Mouse (Mus musculus) granulocyte monocyte progenitor cell, adult 5-6 weeks (primary cell): ENCODE data around the gene Mt3. TPM values are rescaled to one million over a fixed set of nuclear protein-coding genes. Genes with fewer than 3 reads are reported as not detected.

Experiments used
- ATAC-seq: replicated peaks from 2 replicates; pipeline ENCODE4 v1.8.0; 2016; ENCODE audit warnings: mild to moderate bottlenecking, moderate TSS enrichment, inconsistent platforms; ENCODE audit not compliant: poor library complexity, severe bottlenecking
- total RNA-seq, 2 experiments: library from RNA; stranded (forward) in 1 of 2; stranded (reverse) in 1 of 2; fragments of 200-712, 200-1000 nt in 1 of 2; fragments of >200 nt in 1 of 2; fragmentation: Nextera tagmentation in 1 of 2; gene quantifications; 2 replicates each; pipeline ENCODE4 v1.2.3; 2014 to 2017

Gene Mt3
- total RNA-seq, 2 experiments from 2014 or later, result not detected

- no peak for ATAC-seq
Observed at GRCm38 (mm10) chr8:94182055-94182929, 29.9 kb downstream of the Mt3 start.

DNA sequence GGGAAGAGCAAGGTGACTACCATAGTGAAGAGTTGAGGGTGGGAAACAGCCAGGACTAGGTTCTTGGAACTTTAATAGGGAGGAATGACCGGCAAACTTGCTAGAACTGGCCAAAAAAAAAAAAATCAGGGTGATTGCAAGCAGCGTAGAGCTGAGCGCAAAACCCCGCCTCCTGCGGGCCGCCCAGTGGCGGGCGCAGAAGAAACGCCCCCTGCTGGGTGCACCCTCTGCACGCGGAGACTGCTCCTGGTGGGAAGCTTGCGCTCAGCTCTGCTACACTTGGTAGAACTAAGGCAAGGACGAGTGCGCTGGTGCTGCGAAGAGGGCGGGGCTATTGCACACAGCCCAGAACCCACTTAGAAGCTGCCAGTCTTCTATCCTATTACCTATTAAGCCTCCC, 30.7 kb downstream of the Mt3 start:
- ATAC-seq, result peak; percentile 67

DNA sequence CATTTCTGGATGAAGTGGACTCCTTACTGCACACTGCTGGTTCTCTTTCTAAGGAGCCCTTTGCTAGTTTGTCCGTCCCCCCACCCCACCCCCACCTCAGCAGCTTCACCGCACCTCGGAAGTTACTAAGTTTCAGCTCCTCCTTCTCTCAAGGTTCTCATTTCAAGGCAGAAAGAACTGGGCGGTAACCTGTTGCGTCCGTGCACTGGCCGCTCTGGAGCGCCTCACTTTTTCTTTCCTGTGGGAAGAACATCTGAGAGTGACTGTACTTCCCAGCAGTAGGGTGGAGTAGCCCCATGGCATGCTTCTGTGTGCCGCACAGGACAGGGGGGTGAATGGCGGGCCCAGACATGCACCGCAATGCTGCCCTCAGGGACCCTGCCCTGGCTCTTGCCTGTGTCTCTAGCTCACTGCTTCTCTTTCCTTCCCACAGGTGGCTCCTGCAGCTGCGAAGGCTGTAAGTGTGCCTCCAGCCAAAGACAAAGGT, 32.0 kb downstream of the Mt3 start:
- ATAC-seq, result no peak

GRCm38 (mm10) chr8:94185791-94186190, 33.4 kb downstream of the Mt3 start:
- no peak for ATAC-seq

DNA sequence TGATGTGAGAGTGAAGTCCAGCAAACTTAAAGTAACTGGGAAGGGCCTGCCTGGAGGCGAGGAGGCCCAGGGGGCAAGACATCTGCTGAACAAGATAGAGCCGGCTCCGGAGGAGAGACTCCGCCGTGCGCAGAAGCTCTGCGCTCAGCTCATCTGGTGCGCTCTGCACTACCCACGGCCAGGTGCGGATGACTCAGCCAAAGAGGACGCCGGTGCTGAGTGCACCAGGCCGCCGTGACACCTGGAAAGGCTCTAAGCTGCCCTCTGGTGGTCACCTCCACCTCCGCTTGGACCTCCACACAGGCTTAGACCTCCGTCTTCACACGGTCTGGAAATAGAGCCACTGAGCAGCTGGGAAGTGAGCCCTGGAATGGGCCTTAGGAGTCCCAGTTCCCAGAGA, 34.1 kb downstream of the Mt3 start:
- peak; percentile 13 for ATAC-seq

GRCm38 (mm10) chr8:94187290-94188002, 35.0 kb downstream of the Mt3 start:
- peak; percentile 26 for ATAC-seq

DNA sequence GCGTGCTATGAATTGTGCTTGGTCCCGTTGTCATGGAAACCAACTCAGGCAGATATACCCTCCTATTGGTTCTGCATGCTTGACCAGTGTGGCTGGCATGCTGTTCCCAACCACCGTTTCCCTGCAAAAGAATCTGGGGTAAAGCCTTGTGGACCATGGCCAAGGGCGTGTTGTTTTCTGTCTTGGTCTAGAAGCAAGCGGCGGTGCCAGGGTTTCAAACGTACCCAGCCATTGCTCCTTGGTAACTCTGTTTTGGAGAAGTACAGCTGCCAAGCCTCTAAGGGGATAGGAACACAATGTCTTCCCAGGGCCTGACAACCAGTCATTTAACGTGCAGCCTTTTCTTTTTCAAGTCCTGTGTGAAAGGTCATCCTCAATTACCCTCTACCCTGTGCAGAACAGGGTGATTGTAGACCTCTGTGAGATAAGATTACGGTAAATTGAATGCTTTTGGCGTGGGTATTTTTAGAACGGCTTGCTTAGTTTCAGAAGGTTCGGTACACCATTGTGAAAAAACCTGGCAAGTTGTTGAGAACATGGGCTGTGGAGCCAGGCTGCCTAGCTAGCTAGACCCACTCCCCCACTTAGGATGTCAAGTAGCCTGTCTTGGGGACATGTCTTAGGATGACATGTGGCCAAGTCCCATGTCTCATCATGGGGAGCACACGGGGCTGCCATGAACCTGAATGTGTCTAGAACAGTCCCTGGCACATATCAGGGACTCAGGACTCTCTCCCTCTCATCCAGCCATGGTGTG, 37.0 kb downstream of the Mt3 start:
- no peak for ATAC-seq

GRCm38 (mm10) chr8:94191101-94191691, 38.8 kb downstream of the Mt3 start:
- peak; percentile 93 for ATAC-seq

- no peak for ATAC-seq
Observed at GRCm38 (mm10) chr8:94192926-94193325, 40.5 kb downstream of the Mt3 start.

DNA sequence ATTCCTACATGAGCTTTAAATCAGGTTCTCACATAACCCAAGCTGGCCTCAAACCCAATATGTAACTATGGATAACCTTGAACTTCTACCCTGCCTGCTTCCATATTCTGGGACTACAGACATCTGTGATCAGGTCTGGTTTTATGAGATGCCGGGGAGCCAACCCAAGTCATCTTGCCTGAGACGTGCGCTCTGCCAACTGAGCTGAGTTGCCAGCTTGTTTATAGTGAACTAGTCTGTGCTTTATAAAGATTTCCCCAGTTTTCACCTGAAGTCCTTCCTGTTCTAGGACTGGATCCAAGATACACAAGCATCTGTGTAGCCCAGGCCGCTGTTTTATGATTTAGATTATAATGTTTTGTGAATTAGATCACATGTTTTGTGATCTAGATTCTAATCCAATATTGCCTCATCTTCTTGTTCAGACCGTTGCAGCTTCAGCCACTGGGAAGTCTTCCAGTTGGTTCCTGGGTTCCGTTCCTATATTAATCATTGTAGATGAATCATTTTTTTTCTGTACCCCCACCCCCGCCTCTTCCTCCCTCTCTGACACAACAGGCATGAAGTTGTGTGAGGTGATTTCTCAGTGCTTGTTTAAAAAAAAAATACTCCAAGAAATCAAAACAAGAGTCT, 42.3 kb downstream of the Mt3 start:
- no peak for ATAC-seq

- ATAC-seq, result peak; percentile 87
Observed at GRCm38 (mm10) chr8:94199202-94199869, 46.9 kb downstream of the Mt3 start.

Other genes with a start within 250 kb of the Mt3 start
- 32.8 and 34.2 TPM in 2 replicates for gene Amfr, start 139.8 kb upstream of the Mt3 start, total RNA-seq (2014; fragmentation: Nextera tagmentation)
- gene Amfr, start 139.8 kb upstream of the Mt3 start, total RNA-seq (2017), result 55.4 and 73.8 TPM in 2 replicates
- 115 and 133 TPM in 2 replicates for gene Nudt21, start 115.6 kb upstream of the Mt3 start, total RNA-seq (2014; fragmentation: Nextera tagmentation)
- 140 and 162 TPM in 2 replicates for gene Nudt21, start 115.6 kb upstream of the Mt3 start, total RNA-seq (2017)
- 36.1 and 38.6 TPM in 2 replicates for gene Ogfod1, start 115.4 kb upstream of the Mt3 start, total RNA-seq (2014; fragmentation: Nextera tagmentation)
- 19.7 and 21.8 TPM in 2 replicates for gene Ogfod1, start 115.4 kb upstream of the Mt3 start, total RNA-seq (2017)
- gene Bbs2, start 53.7 kb upstream of the Mt3 start, total RNA-seq (2014; fragmentation: Nextera tagmentation), result 3.8 and 17.6 TPM in 2 replicates
- gene Bbs2, start 53.7 kb upstream of the Mt3 start, total RNA-seq (2017), result 5.1 and 15.6 TPM in 2 replicates
- not detected in 2 replicates for gene Mt4, start 15.4 kb upstream of the Mt3 start, total RNA-seq (2014; fragmentation: Nextera tagmentation)
- gene Mt4, start 15.4 kb upstream of the Mt3 start, total RNA-seq (2017), result not detected in 2 replicates
- 0.82 and 4.7 TPM in 2 replicates for gene Mt2, start 20.1 kb downstream of the Mt3 start, total RNA-seq (2014; fragmentation: Nextera tagmentation)
- gene Mt2, start 20.1 kb downstream of the Mt3 start, total RNA-seq (2017), result 3.9 and 8.7 TPM in 2 replicates
- 120 and 175 TPM in 2 replicates for gene Mt1, start 26.5 kb downstream of the Mt3 start, total RNA-seq (2014; fragmentation: Nextera tagmentation)
- gene Mt1, start 26.5 kb downstream of the Mt3 start, total RNA-seq (2017), result 233 and 290 TPM in 2 replicates
- 38.9 and 45.1 TPM in 2 replicates for gene Nup93, start 62.0 kb downstream of the Mt3 start, total RNA-seq (2014; fragmentation: Nextera tagmentation)
- gene Nup93, start 62.0 kb downstream of the Mt3 start, total RNA-seq (2017), result 45.5 and 46.0 TPM in 2 replicates
- not detected in 2 replicates for gene Slc12a3, start 176.6 kb downstream of the Mt3 start, total RNA-seq (2014; fragmentation: Nextera tagmentation)
- gene Slc12a3, start 176.6 kb downstream of the Mt3 start, total RNA-seq (2017), result 0.26 TPM in 1 of 2 replicates, not detected in the other
- 81.6 and 83.0 TPM in 2 replicates for gene Herpud1, start 233.8 kb downstream of the Mt3 start, total RNA-seq (2014; fragmentation: Nextera tagmentation)
- gene Herpud1, start 233.8 kb downstream of the Mt3 start, total RNA-seq (2017), result 80.3 and 95.4 TPM in 2 replicates